Mouse (Mus musculus) olfactory bulb, adult 2 months (tissue): ENCODE data around the gene Spn. TPM values are rescaled to one million over a fixed set of nuclear protein-coding genes. Genes with fewer than 3 reads are reported as not detected.
"Not testable (repeated sequence)": the region's sequence is repeated elsewhere in the genome, so short reads cannot be mapped to it uniquely, and the experiment has no call there.

ENCODE experiments used
- H3K27ac ChIP-seq: fragments of 200-500 bp; 2 replicates; pipeline ENCODE4 v1.5.1; 2012; ENCODE audit warnings: low read depth, low read length; ENCODE audit not compliant: insufficient read depth
- H3K4me1 ChIP-seq: fragments of 200-500 bp; 2 replicates; pipeline ENCODE4 v1.6.1; 2012; ENCODE audit warnings: low read length; ENCODE audit not compliant: control insufficient read depth, insufficient read depth
- H3K4me3 ChIP-seq: fragments of 200-500 bp; 2 replicates; pipeline ENCODE4 v1.5.1; 2012; ENCODE audit warnings: mild to moderate bottlenecking, low read depth, low read length, moderate library complexity; ENCODE audit not compliant: insufficient read depth
- CTCF ChIP-seq: fragments of 200-500 bp; IDR thresholded peaks from 2 replicates; pipeline ENCODE4 v1.5.1; 2012; ENCODE audit warnings: low read depth, mild to moderate bottlenecking, low read length, moderate library complexity; ENCODE audit not compliant: insufficient read depth
- POLR2A ChIP-seq: fragments of 200-500 bp; IDR thresholded peaks from 2 replicates; pipeline ENCODE4 v1.6.1; 2012; ENCODE audit warnings: mild to moderate bottlenecking, low read depth, low read length, moderate library complexity; ENCODE audit not compliant: insufficient read depth
- WGBS: fragments of 180-500 bp; shearing (Covaris S2); methylation state at CpG from one replicate; pipeline ENCODE4 v1.1.7; 2018; 5-methylcytosine and 5-hydroxymethylcytosine counted together
- polyA plus RNA-seq: library from polyadenylated mRNA; stranded (reverse); fragments of >200 nt; gene quantifications from 2 replicates; pipeline ENCODE4 v1.2.4, GENCODE M21; 2012; ENCODE audit warnings: low replicate concordance; ENCODE audit not compliant: missing spikeins, insufficient read depth, insufficient read length

Gene Spn
- polyA plus RNA-seq, 1 experiment = not detected

GRCm38 (mm10) chr7:127088083-127088482 lies 49.5 kb downstream of the Spn start:
- Histone ChIP-seq H3K4me3 (no peak overlapping the region), H3K4me1 (0 out of 2 replicates have a peak, but pooled peaks cover 5% of the 10 kb centered on the region), H3K27ac (no peak overlapping the region)
- WGBS = 87% methylated on average over 3 of the region's 3 CpGs
- no peak for TF ChIP-seq CTCF
- no peak for TF ChIP-seq POLR2A

- not testable (repeated sequence) for H3K4me3 ChIP-seq, H3K4me1 ChIP-seq, H3K27ac ChIP-seq
- 83% methylated on average over 6 of the region's 6 CpGs for WGBS
These were observed 50.2 kb downstream of the Spn start, which contains the start of gene Zg16 for GRCm38 (mm10) chr7:127087278-127088010. Gene Zg16 (minus strand): TSS chr7:127087328.

- H3K4me1 ChIP-seq, H3K4me3 ChIP-seq, H3K27ac ChIP-seq: not testable (repeated sequence)
- WGBS = 85% methylated on average over 6 of the region's 6 CpGs
These were observed 51.9 kb downstream of the Spn start for GRCm38 (mm10) chr7:127085751-127086150.

- H3K4me1 ChIP-seq = 0 out of 2 replicates have a peak, but pooled peaks cover 5% of the 10 kb centered on the region
- TF ChIP-seq POLR2A (no peak), CTCF (no peak)
- WGBS = 91% methylated on average over 2 of the region's 2 CpGs
- H3K4me3 ChIP-seq = no peak overlapping the region
- H3K27ac ChIP-seq = no peak overlapping the region
These were observed 52.8 kb downstream of the Spn start for GRCm38 (mm10) chr7:127084794-127085193.

GRCm38 (mm10) chr7:127083689-127084088 lies 53.9 kb downstream of the Spn start:
- WGBS = 88% methylated on average over 4 of the region's 4 CpGs
- H3K4me1 ChIP-seq = 0 out of 2 replicates have a peak, but pooled peaks cover under 1% of the 10 kb centered on the region
- H3K4me3 ChIP-seq = no peak overlapping the region
- TF ChIP-seq POLR2A = no peak
- no peak for TF ChIP-seq CTCF
- no peak overlapping the region for H3K27ac ChIP-seq

- 69% methylated on average over 2 of the region's 2 CpGs for WGBS
These were observed 54.6 kb downstream of the Spn start for GRCm38 (mm10) chr7:127082995-127083394.

GRCm38 (mm10) chr7:127082271-127082670 lies 55.4 kb downstream of the Spn start:
- TF ChIP-seq POLR2A (no peak), CTCF (no peak)
- 78% methylated on average over 8 of the region's 8 CpGs for WGBS
- no peaks in the 10 kb centered on the region for H3K4me1 ChIP-seq
- no peak overlapping the region for H3K4me3 ChIP-seq
- H3K27ac ChIP-seq = no peak overlapping the region

More at GRCm38 (mm10) chr7:127082995-127083394, 54.6 kb downstream of the Spn start:
- Histone ChIP-seq H3K4me1 (no peaks in the 10 kb centered on the region), H3K4me3 (no peak overlapping the region), H3K27ac (no peak overlapping the region)
- TF ChIP-seq CTCF (no peak), POLR2A (no peak)

Other genes with a start within 250 kb of the Spn start
- not detected in 2 replicates for gene Tmem219, start 214.9 kb downstream of the Spn start, polyA plus RNA-seq
- gene Kctd13, start 208.9 kb downstream of the Spn start, polyA plus RNA-seq = not detected in 2 replicates
- gene Asphd1, start 188.2 kb downstream of the Spn start, polyA plus RNA-seq = not detected in 2 replicates
- not detected in 2 replicates for gene Sez6l2, start 187.3 kb downstream of the Spn start, polyA plus RNA-seq
- gene Cdipt, start 161.9 kb downstream of the Spn start, polyA plus RNA-seq = 241 TPM in 1 of 2 replicates, not detected in the other
- gene Cdiptos, start 161.7 kb downstream of the Spn start, polyA plus RNA-seq = not detected in 2 replicates
- gene Mvp, start 123.2 kb downstream of the Spn start, polyA plus RNA-seq = not detected in 2 replicates
- gene Pagr1b, start 121.3 kb downstream of the Spn start, polyA plus RNA-seq = not detected in 2 replicates
- gene Pagr1a, start 120.5 kb downstream of the Spn start, polyA plus RNA-seq = not detected in 2 replicates
- gene Gm42742, start 116.7 kb downstream of the Spn start, polyA plus RNA-seq = not detected in 2 replicates
- not detected in 2 replicates for gene Prrt2, start 116.6 kb downstream of the Spn start, polyA plus RNA-seq
- gene Maz, start 110.8 kb downstream of the Spn start, polyA plus RNA-seq = 437 and 572 TPM in 2 replicates
- gene Kif22, start 95.4 kb downstream of the Spn start, polyA plus RNA-seq = not detected in 2 replicates
- not detected in 2 replicates for gene Zg16, start 50.5 kb downstream of the Spn start, polyA plus RNA-seq
- not detected in 2 replicates for gene AI467606, start 46.5 kb downstream of the Spn start, polyA plus RNA-seq
- not detected in 2 replicates for gene Qprt, start 15.6 kb downstream of the Spn start, polyA plus RNA-seq
- gene Cd2bp2, start 58.2 kb upstream of the Spn start, polyA plus RNA-seq = not detected in 2 replicates
- gene Tbc1d10b, start 70.6 kb upstream of the Spn start, polyA plus RNA-seq = not detected in 2 replicates
- gene Mylpf, start 71.1 kb upstream of the Spn start, polyA plus RNA-seq = not detected in 2 replicates
- gene Zfp553, start 95.2 kb upstream of the Spn start, polyA plus RNA-seq = not detected in 2 replicates
- 2,394 TPM in 1 of 2 replicates, not detected in the other for gene Sept1, start 95.3 kb upstream of the Spn start, polyA plus RNA-seq
- not detected in 2 replicates for gene Zfp771, start 106.5 kb upstream of the Spn start, polyA plus RNA-seq
- gene Dctpp1, start 122.9 kb upstream of the Spn start, polyA plus RNA-seq = not detected in 2 replicates
- gene Sephs2, start 136.2 kb upstream of the Spn start, polyA plus RNA-seq = not detected in 2 replicates
- 156 TPM in 1 of 2 replicates, not detected in the other for gene Itgal, start 158.4 kb upstream of the Spn start, polyA plus RNA-seq
- gene Zfp768, start 207.8 kb upstream of the Spn start, polyA plus RNA-seq = not detected in 2 replicates
- gene Zfp747, start 238.2 kb upstream of the Spn start, polyA plus RNA-seq = not detected in 2 replicates
- not detected in 2 replicates for gene 9130019O22Rik, start 249.3 kb upstream of the Spn start, polyA plus RNA-seq